Mouse (Mus musculus): ENCODE results near the gene Yes1.
"Not testable (repeated sequence)": the region's sequence is repeated elsewhere in the genome, so short reads cannot be mapped to it uniquely, and the experiment has no call there.

Yes1 gene

GRCm38 (mm10) chr5:32706226-32706780 is 95.3 kb downstream of the Yes1 start:
- no peak for DNase-seq (ENCODE audit: low read depth, low spot score)

- no peak for DNase-seq (ENCODE audit: low read depth, low spot score)
These were observed 100.5 kb downstream of the Yes1 start for GRCm38 (mm10) chr5:32711485-32711884.

- peak; percentile 67 for DNase-seq (ENCODE audit: low read depth, low spot score)
These were observed 101.5 kb downstream of the Yes1 start for GRCm38 (mm10) chr5:32712221-32713041.

- DNase-seq (ENCODE audit: low read depth, low spot score), result peak; percentile 78
These were observed 102.2 kb downstream of the Yes1 start for GRCm38 (mm10) chr5:32713042-32713702.

- DNase-seq (ENCODE audit: low read depth, low spot score), result peak; percentile 99
These were observed 102.9 kb downstream of the Yes1 start for GRCm38 (mm10) chr5:32713703-32714467.

GRCm38 (mm10) chr5:32717726-32718125 is 106.8 kb downstream of the Yes1 start:
- no peak for DNase-seq (ENCODE audit: low read depth, low spot score)

GRCm38 (mm10) chr5:32718916-32719315 is 107.9 kb downstream of the Yes1 start:
- DNase-seq (ENCODE audit: low read depth, low spot score), result no peak

GRCm38 (mm10) chr5:32720416-32720815 is 109.4 kb downstream of the Yes1 start:
- DNase-seq (ENCODE audit: low read depth, low spot score), result no peak

GRCm38 (mm10) chr5:32721316-32721715 is 110.3 kb downstream of the Yes1 start:
- DNase-seq (ENCODE audit: low read depth, low spot score), result no peak

- no peak for DNase-seq (ENCODE audit: low read depth, low spot score)
These were observed 111.3 kb downstream of the Yes1 start for GRCm38 (mm10) chr5:32722263-32722662.

- DNase-seq (ENCODE audit: low read depth, low spot score), result not testable (repeated sequence)
These were observed 111.7 kb downstream of the Yes1 start for GRCm38 (mm10) chr5:32722711-32723110.

GRCm38 (mm10) chr5:32723981-32724380 is 113.0 kb downstream of the Yes1 start:
- DNase-seq (ENCODE audit: low read depth, low spot score), result no peak

GRCm38 (mm10) chr5:32725397-32725796 is 114.4 kb downstream of the Yes1 start:
- not testable (repeated sequence) for DNase-seq (ENCODE audit: low read depth, low spot score)

GRCm38 (mm10) chr5:32728300-32728699 is 117.3 kb downstream of the Yes1 start:
- no peak for DNase-seq (ENCODE audit: low read depth, low spot score)

- no peak for DNase-seq (ENCODE audit: low read depth, low spot score)
These were observed 117.9 kb downstream of the Yes1 start for GRCm38 (mm10) chr5:32728851-32729250.

- not testable (repeated sequence) for DNase-seq (ENCODE audit: low read depth, low spot score)
These were observed 122.9 kb downstream of the Yes1 start for GRCm38 (mm10) chr5:32733892-32734291.

- no peak for DNase-seq (ENCODE audit: low read depth, low spot score)
These were observed 124.8 kb downstream of the Yes1 start for GRCm38 (mm10) chr5:32735779-32736178.

All from forelimb bud, embryonic 11.5 days (tissue).